Mouse (Mus musculus) ES-Bruce4 (cell line): ENCODE measurements around the gene Igf1r. TPM values are rescaled to one million over a fixed set of nuclear protein-coding genes. Genes with fewer than 3 reads are reported as not detected.
"Not testable (repeated sequence)": the region's sequence is repeated elsewhere in the genome, so short reads cannot be mapped to it uniquely, and the experiment has no call there.

ENCODE experiments used
- H3K27ac ChIP-seq: 2 replicates; pipeline ENCODE4 v1.5.1; 2012; ENCODE audit warnings: low read length, inconsistent platforms; ENCODE audit not compliant: insufficient read depth
- H3K27me3 ChIP-seq: 2 replicates; pipeline ENCODE4 v1.6.1; 2012; ENCODE audit warnings: mild to moderate bottlenecking, low read length, inconsistent platforms; ENCODE audit not compliant: control insufficient read depth, poor library complexity, insufficient read depth, severe bottlenecking
- H3K36me3 ChIP-seq: 2 replicates; pipeline ENCODE4 v1.6.1; 2012; ENCODE audit warnings: inconsistent platforms, mild to moderate bottlenecking, low read length, moderate library complexity; ENCODE audit not compliant: control insufficient read depth, poor library complexity, insufficient read depth, severe bottlenecking
- H3K4me1 ChIP-seq: one replicate; pipeline ENCODE4 v1.8.1; 2011; ENCODE audit warnings: low read length; ENCODE audit not compliant: control insufficient read depth, insufficient read depth
- H3K4me3 ChIP-seq: 2 replicates; pipeline ENCODE4 v1.5.1; 2011; ENCODE audit warnings: low read depth, mild to moderate bottlenecking, low read length
- H3K9ac ChIP-seq: 2 replicates; pipeline ENCODE4 v1.6.1; 2012; ENCODE audit warnings: low read depth, mild to moderate bottlenecking, inconsistent platforms; ENCODE audit not compliant: poor library complexity, severe bottlenecking
- H3K9me3 ChIP-seq: replicated peaks from 2 replicates; pipeline ENCODE4 v1.6.1; 2012; ENCODE audit warnings: mild to moderate bottlenecking, low read length, inconsistent platforms; ENCODE audit not compliant: control insufficient read depth, poor library complexity, insufficient read depth, severe bottlenecking
- CTCF ChIP-seq: IDR thresholded peaks from one replicate; pipeline ENCODE4 v1.8.1; 2011; ENCODE audit warnings: low read depth, low read length
- EP300 ChIP-seq: IDR thresholded peaks from 2 replicates; pipeline ENCODE4 v1.6.1; 2011; ENCODE audit warnings: low read depth, low read length; ENCODE audit not compliant: insufficient read depth
- POLR2A ChIP-seq: IDR thresholded peaks from one replicate; pipeline ENCODE4 v1.8.1; 2011; ENCODE audit warnings: low read length; ENCODE audit not compliant: insufficient read depth
- polyA plus RNA-seq: library from polyadenylated mRNA; stranded (reverse); fragments of >200 nt; gene quantifications from 2 replicates; pipeline ENCODE4 v1.2.4, GENCODE M21; 2011; ENCODE audit warnings: low read depth; ENCODE audit not compliant: missing spikeins, insufficient read depth, insufficient read length

Gene Igf1r
- polyA plus RNA-seq, 1 experiment: 58.4 TPM

GRCm38 (mm10) chr7:68272607-68273006 is 320.0 kb downstream of the Igf1r start:
- H3K36me3 ChIP-seq: no peaks in the 10 kb centered on the region
- peak overlapping the region; percentile 31; the same call in 1 of the 2 replicates for H3K27ac ChIP-seq
- TF ChIP-seq CTCF: no peak
- TF ChIP-seq EP300: no peak
- H3K9me3 ChIP-seq: no peaks in the 10 kb centered on the region
- peaks cover 3% of the 10 kb centered on the region for H3K4me1 ChIP-seq
- no peaks in the 10 kb centered on the region for H3K27me3 ChIP-seq
- H3K4me3 ChIP-seq: no peak overlapping the region
- H3K9ac ChIP-seq: 0 out of 2 replicates have a peak overlapping the region, but pooled peaks have one; percentile 41

- no peak for TF ChIP-seq CTCF
- TF ChIP-seq EP300: no peak
- no peak for TF ChIP-seq POLR2A
- H3K9ac ChIP-seq: peak within 1 kb of the TSS; percentile 41; the same call in 1 of the 2 replicates
- H3K9me3 ChIP-seq: no peaks in the 10 kb centered on the region
- H3K36me3 ChIP-seq: no peaks in the 10 kb centered on the region
- H3K27ac ChIP-seq: peak within 1 kb of the TSS; percentile 79
- peaks cover 3% of the 10 kb centered on the region for H3K4me1 ChIP-seq
- no peaks in the 10 kb centered on the region for H3K27me3 ChIP-seq
- H3K4me3 ChIP-seq: no peak within 1 kb of the TSS
These were observed 320.9 kb downstream of the Igf1r start, which contains the start of gene Fam169b for GRCm38 (mm10) chr7:68273515-68273914. TSS of gene Fam169b (plus strand) at chr7:68273839.

- Histone ChIP-seq H3K27me3 (no peaks in the 10 kb centered on the region), H3K4me1 (peaks cover 3% of the 10 kb centered on the region), H3K9me3 (no peaks in the 10 kb centered on the region), H3K4me3 (no peak overlapping the region), H3K27ac (peak overlapping the region; percentile 79; the same call in 1 of the 2 replicates), H3K36me3 (no peaks in the 10 kb centered on the region), H3K9ac (no peak overlapping the region)
- TF ChIP-seq POLR2A (no peak), EP300 (peak; percentile 74; the same call in 1 of the 2 replicates)
These were observed 321.6 kb downstream of the Igf1r start for GRCm38 (mm10) chr7:68274218-68274617.

- Histone ChIP-seq H3K36me3 (no peaks in the 10 kb centered on the region), H3K9ac (0 out of 2 replicates have a peak overlapping the region, but pooled peaks have one; percentile 38), H3K4me3 (no peak overlapping the region), H3K9me3 (no peaks in the 10 kb centered on the region), H3K27ac (peak overlapping the region; percentile 79), H3K4me1 (peaks cover 3% of the 10 kb centered on the region), H3K27me3 (no peaks in the 10 kb centered on the region)
- TF ChIP-seq CTCF (no peak), EP300 (no peak), POLR2A (no peak)
These were observed 322.3 kb downstream of the Igf1r start for GRCm38 (mm10) chr7:68274951-68275350.

GRCm38 (mm10) chr7:68275445-68275837 is 322.8 kb downstream of the Igf1r start:
- Histone ChIP-seq H3K9ac (peak overlapping the region; percentile 45), H3K4me3 (peak overlapping the region; percentile 66), H3K27ac (peak overlapping the region; percentile 79)
- H3K36me3 ChIP-seq, H3K4me1 ChIP-seq, H3K9me3 ChIP-seq, H3K27me3 ChIP-seq: not testable (repeated sequence)

GRCm38 (mm10) chr7:68275838-68276731 is 323.5 kb downstream of the Igf1r start:
- H3K9ac ChIP-seq: peak overlapping the region; percentile 45
- H3K4me3 ChIP-seq: peak overlapping the region; percentile 66
- no peaks in the 10 kb centered on the region for H3K27me3 ChIP-seq
- H3K4me1 ChIP-seq: peaks cover 3% of the 10 kb centered on the region
- H3K9me3 ChIP-seq: no peaks in the 10 kb centered on the region
- H3K27ac ChIP-seq: peak overlapping the region; percentile 52
- no peak for TF ChIP-seq POLR2A
- TF ChIP-seq EP300: peak; percentile 72
- TF ChIP-seq CTCF: no peak
- no peaks in the 10 kb centered on the region for H3K36me3 ChIP-seq
